ENCODE assay signal across 16 mouse cellular contexts in the genomic region with DNA sequence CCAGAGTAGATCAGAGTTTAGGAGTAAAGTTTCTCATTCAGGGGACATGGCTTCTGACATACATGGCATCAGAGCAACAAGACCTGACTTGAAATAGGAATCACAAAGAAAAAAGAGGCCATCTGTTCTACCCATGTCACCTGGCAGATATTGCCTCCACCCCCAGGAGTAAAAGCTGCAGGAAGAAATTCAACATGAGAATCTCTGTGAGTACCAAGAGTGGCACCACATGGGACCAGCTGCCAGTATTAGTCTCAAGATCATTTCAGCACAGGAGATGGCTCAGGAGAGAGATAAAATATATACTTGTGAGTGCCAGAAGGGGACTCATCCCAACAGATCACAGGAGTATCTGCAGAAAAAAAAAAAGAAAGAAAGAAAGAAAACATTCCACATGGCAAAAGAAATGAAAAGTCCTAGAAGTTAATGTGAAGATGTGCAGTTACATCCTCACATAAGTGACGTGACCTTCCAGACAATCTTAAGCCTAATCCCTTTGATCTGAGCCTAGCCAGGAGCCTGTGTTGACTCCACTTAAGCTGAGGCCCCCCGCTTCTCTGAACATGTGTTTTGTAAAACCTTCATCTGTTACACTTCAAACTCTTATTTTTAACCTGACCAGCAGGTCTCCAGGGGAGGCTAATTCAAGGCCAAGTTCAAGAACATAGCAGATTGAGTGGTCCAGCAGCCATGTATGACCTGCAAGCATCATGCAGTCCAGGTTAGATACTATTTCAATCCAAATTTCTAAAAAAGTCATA.
"Had no signal": no experiment of that assay in that cellular context is flagged by ENCODE, and none has a peak within 500 bp of the region (broad histone marks: within the 10 kb centered on the region; RNA-seq: fewer than 3 reads in every experiment).

No protein-coding gene starts in this region.

- H3K27me3 ChIP-seq: liver, embryonic 15.5 days; neural tube, embryonic 15.5 days had no signal

- ATAC-seq: lung, postnatal 0 days had no signal

- H3K4me3 ChIP-seq: layer of hippocampus, adult 2 months; limb, embryonic 10.5 days; liver, embryonic 15.5 days; midbrain, embryonic 10.5 days; myocyte; neural tube, embryonic 15.5 days had no signal

- DNase-seq: kidney, postnatal 10 days; kidney, postnatal 4 days; lung, adult 2 months; lung, postnatal 4 days; midbrain, embryonic 14.5 days; right cerebral cortex, adult 18-20 months; right cerebral cortex, postnatal 25 days; thymus, postnatal 14 days had no signal

- H3K27ac ChIP-seq: layer of hippocampus, adult 2 months; limb, embryonic 10.5 days; liver, embryonic 15.5 days; midbrain, embryonic 10.5 days; neural tube, embryonic 15.5 days; stomach, postnatal 0 days had no signal

- H3K36me3 ChIP-seq: limb, embryonic 10.5 days; liver, embryonic 15.5 days; midbrain, embryonic 10.5 days; neural tube, embryonic 15.5 days had no signal

- H3K4me1 ChIP-seq: limb, embryonic 10.5 days; liver, embryonic 15.5 days; midbrain, embryonic 10.5 days; neural tube, embryonic 15.5 days had no signal
